Mouse (Mus musculus): ENCODE data around the gene Kif24.

- TF ChIP-seq GATA1 (IDR thresholded peaks at IDR 0.05; ENCODE audit: low read length) = no peak
- TF ChIP-seq TAL1 (IDR thresholded peaks at IDR 0.05; ENCODE audit: low read length) = no peak
Observed at GRCm38 (mm10) chr4:41386412-41386975, 78.2 kb downstream of the Kif24 start.
